Mouse (Mus musculus) ES-E14 (cell line): Measurements from ENCODE around the gene Gpr152.

Experiments
- CHD2 ChIP-seq: IDR thresholded peaks from 2 replicates; pipeline ENCODE4 v1.6.1; 2014; ENCODE audit warnings: mild to moderate bottlenecking, low read depth, low read length, inconsistent platforms
- HCFC1 ChIP-seq: IDR thresholded peaks from 2 replicates; pipeline ENCODE4 v1.6.1; 2012; ENCODE audit warnings: low read length, inconsistent platforms, borderline replicate concordance; ENCODE audit not compliant: insufficient read depth
- MAFK ChIP-seq: IDR thresholded peaks from 2 replicates; pipeline ENCODE4 v1.6.1; 2014; ENCODE audit warnings: mild to moderate bottlenecking, low read depth, low read length, inconsistent platforms; ENCODE audit not compliant: insufficient read depth
- ZC3H11A ChIP-seq: IDR thresholded peaks from 2 replicates; pipeline ENCODE4 v1.6.1; 2012; ENCODE audit warnings: low read depth, mild to moderate bottlenecking, inconsistent platforms, low read length, borderline replicate concordance

DNA sequence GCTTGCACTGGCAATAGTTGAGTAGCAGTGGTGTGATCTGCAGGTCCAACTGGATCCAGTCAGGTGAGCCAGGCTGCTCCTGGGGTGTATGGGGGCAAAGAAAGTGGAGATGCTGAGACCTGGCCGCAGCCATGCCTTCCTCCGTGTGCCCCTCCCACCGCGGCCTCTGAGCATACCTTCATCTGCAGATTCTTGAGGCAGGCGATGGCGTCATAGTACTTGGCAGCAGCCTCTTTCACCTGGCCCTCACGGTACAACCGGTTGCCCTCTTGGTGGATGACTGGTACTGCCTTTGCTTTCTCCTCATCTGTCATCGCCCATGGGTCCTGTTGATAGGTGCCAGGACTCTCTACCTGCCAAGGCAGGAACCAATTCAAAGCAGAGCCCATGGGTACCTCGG, 24.4 kb upstream of the Gpr152 start:
- TF ChIP-seq MAFK (no peak), CHD2 (no peak), HCFC1 (no peak), ZC3H11A (no peak)
